Mouse (Mus musculus): ENCODE measurements around the gene Traf2. TPM values are rescaled to one million over a fixed set of nuclear protein-coding genes. Genes with fewer than 3 reads are reported as not detected.

Gene Traf2
- polyA plus RNA-seq, 1 experiment: 16.2 TPM

DNA sequence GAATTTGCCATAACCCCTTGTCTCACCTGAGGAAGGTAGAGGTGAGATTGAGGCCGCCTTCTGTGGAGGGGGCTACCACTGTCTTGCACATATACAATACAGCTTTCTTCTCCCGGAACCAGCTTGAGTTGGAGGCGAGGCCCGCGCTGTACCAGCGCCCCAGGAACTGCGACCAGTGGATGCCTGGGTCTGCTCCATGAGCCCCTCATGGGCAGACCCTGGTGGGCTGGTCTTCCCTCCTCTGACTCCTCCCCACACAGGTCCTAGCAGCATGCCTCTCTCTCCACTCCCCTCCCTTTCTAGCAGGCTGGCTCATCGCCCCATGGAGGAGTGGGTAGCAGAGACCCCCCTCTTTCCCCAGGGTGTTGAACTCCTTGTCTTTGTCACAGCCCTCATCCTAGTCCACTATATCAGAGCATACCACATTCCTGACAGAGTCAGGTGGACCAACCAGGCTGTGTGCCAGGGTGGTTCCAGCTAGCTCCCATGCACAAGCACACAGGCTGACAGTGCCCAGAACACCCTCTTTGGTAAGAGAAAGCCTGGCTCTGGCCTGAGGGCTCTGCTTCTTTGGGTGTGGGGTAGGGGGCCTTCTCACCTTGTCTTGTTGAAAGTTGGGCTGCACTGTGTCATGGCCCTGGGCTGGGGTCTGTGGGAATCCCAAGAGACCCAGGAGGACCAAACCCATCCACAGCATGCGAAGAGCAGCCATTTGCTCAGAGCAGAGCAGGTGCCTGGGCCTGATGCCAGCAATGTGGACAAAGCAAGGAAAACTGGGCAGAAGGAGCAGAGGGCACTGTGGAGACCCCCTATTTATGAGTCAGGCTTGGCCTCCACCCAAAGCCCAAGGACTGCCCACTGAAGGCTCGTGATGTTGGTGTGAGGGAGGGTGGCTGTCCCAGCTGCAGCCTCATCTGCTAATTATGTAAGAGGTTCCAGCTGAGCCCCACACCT lies 77.5 kb downstream of the Traf2 start:
- Histone ChIP-seq H3K4me3 (replicated peaks; ENCODE audit: extremely low read depth, low read depth, low read length) (no peak overlapping the region), H3K4me1 (ENCODE audit: control insufficient read depth, insufficient read depth, low read length) (no peaks in the 10 kb centered on the region)
- WGBS: 70% methylated on average over 10 of the region's 10 CpGs
- TF ChIP-seq POLR2A (IDR thresholded peaks at IDR 0.05; ENCODE audit: borderline replicate concordance, extremely low read depth, low read depth, low read length): no peak
- no peak for TF ChIP-seq CTCF (IDR thresholded peaks at IDR 0.05; ENCODE audit: insufficient read depth, low read length)
- no peak for DNase-seq

Other genes with a start within 250 kb of the Traf2 start
- 0.46 and 0.52 TPM in 2 replicates for gene Grin1, start 227.8 kb downstream of the Traf2 start, polyA plus RNA-seq (2012; rRNA removed)
- 14.4 and 18.1 TPM in 2 replicates for gene Man1b1, start 214.6 kb downstream of the Traf2 start, polyA plus RNA-seq (2012; rRNA removed)
- gene Dpp7, start 190.6 kb downstream of the Traf2 start, polyA plus RNA-seq (2012; rRNA removed): 33.6 and 36.4 TPM in 2 replicates
- 59.5 and 65.3 TPM in 2 replicates for gene Uap1l1, start 181.3 kb downstream of the Traf2 start, polyA plus RNA-seq (2012; rRNA removed)
- 5.5 and 6.3 TPM in 2 replicates for gene Sapcd2, start 174.6 kb downstream of the Traf2 start, polyA plus RNA-seq (2012; rRNA removed)
- gene Entpd2, start 151.1 kb downstream of the Traf2 start, polyA plus RNA-seq (2012; rRNA removed): 18.4 and 18.6 TPM in 2 replicates
- 166 and 185 TPM in 2 replicates for gene Npdc1, start 147.6 kb downstream of the Traf2 start, polyA plus RNA-seq (2012; rRNA removed)
- gene Fut7, start 123.7 kb downstream of the Traf2 start, polyA plus RNA-seq (2012; rRNA removed): 2.1 and 3.0 TPM in 2 replicates
- 52.4 and 61.5 TPM in 2 replicates for gene Abca2, start 118.2 kb downstream of the Traf2 start, polyA plus RNA-seq (2012; rRNA removed)
- 1,602 and 1,847 TPM in 2 replicates for gene Clic3, start 90.1 kb downstream of the Traf2 start, polyA plus RNA-seq (2012; rRNA removed)
- 74.6 and 76.0 TPM in 2 replicates for gene Paxx, start 85.8 kb downstream of the Traf2 start, polyA plus RNA-seq (2012; rRNA removed)
- 0.62 and 0.80 TPM in 2 replicates for gene Ptgds, start 76.9 kb downstream of the Traf2 start, polyA plus RNA-seq (2012; rRNA removed)
- not detected in 2 replicates for gene Lcn12, start 53.0 kb downstream of the Traf2 start, polyA plus RNA-seq (2012; rRNA removed)
- gene Fbxw5, start 46.2 kb downstream of the Traf2 start, polyA plus RNA-seq (2012; rRNA removed): 23.1 and 37.4 TPM in 2 replicates
- gene C8g, start 45.2 kb downstream of the Traf2 start, polyA plus RNA-seq (2012; rRNA removed): 2.5 and 2.7 TPM in 2 replicates
- 94.0 and 106 TPM in 2 replicates for gene Edf1, start 10.9 kb upstream of the Traf2 start, polyA plus RNA-seq (2012; rRNA removed)
- 10.2 and 11.5 TPM in 2 replicates for gene Mamdc4, start 27.9 kb upstream of the Traf2 start, polyA plus RNA-seq (2012; rRNA removed)
- 32.7 and 59.6 TPM in 2 replicates for gene Phpt1, start 28.3 kb upstream of the Traf2 start, polyA plus RNA-seq (2012; rRNA removed)
- 0.31 and 0.34 TPM in 2 replicates for gene Ajm1, start 34.8 kb upstream of the Traf2 start, polyA plus RNA-seq (2012; rRNA removed)
- gene Rabl6, start 61.6 kb upstream of the Traf2 start, polyA plus RNA-seq (2012; rRNA removed): 53.4 and 62.2 TPM in 2 replicates
- gene Ccdc183, start 70.7 kb upstream of the Traf2 start, polyA plus RNA-seq (2012; rRNA removed): not detected in 2 replicates
- 15.0 and 17.0 TPM in 2 replicates for gene Tmem141, start 75.1 kb upstream of the Traf2 start, polyA plus RNA-seq (2012; rRNA removed)
- gene Fcna, start 81.1 kb upstream of the Traf2 start, polyA plus RNA-seq (2012; rRNA removed): 3.5 and 8.2 TPM in 2 replicates
- gene Lcn8, start 106.2 kb upstream of the Traf2 start, polyA plus RNA-seq (2012; rRNA removed): not detected in 2 replicates
- not detected in 2 replicates for gene Lcn5, start 111.0 kb upstream of the Traf2 start, polyA plus RNA-seq (2012; rRNA removed)
- not detected in 2 replicates for gene Lcn6, start 129.8 kb upstream of the Traf2 start, polyA plus RNA-seq (2012; rRNA removed)
- not detected in 2 replicates for gene Lcn10, start 135.8 kb upstream of the Traf2 start, polyA plus RNA-seq (2012; rRNA removed)
- not detected in 2 replicates for gene Obp2a, start 153.1 kb upstream of the Traf2 start, polyA plus RNA-seq (2012; rRNA removed)
- 39.5 and 49.7 TPM in 2 replicates for gene Bmyc, start 159.8 kb upstream of the Traf2 start, polyA plus RNA-seq (2012; rRNA removed)
- not detected in 2 replicates for gene Obp2b, start 190.1 kb upstream of the Traf2 start, polyA plus RNA-seq (2012; rRNA removed)
- not detected in 2 replicates for gene Lcn3, start 218.6 kb upstream of the Traf2 start, polyA plus RNA-seq (2012; rRNA removed)
- gene Lcn11, start 230.1 kb upstream of the Traf2 start, polyA plus RNA-seq (2012; rRNA removed): not detected in 2 replicates
- not detected in 2 replicates for gene Gm13539, start 235.3 kb upstream of the Traf2 start, polyA plus RNA-seq (2012; rRNA removed)